Mouse (Mus musculus) heart, postnatal 0 days (tissue): ENCODE measurements around the gene Hormad1. TPM values are rescaled to one million over a fixed set of nuclear protein-coding genes. Genes with fewer than 3 reads are reported as not detected.

Experiments used
- ATAC-seq: fragments of 200-750 bp; cut with Nextera tagmentation; 2 replicates; pipeline ENCODE4 v1.8.0; 2017; ENCODE audit warnings: low read depth, moderate number of reproducible peaks, moderate library complexity; ENCODE audit not compliant: insufficient read depth
- DNase-seq: peaks from one replicate; pipeline ENCODE4 v3.0.0-alpha.2; 2016; ENCODE audit warnings: low spot score
- H3K27ac ChIP-seq: fragments of 300-500 bp; sonication (generic); 2 replicates; pipeline ENCODE4 v1.5.1; 2014; ENCODE audit warnings: low read depth, mild to moderate bottlenecking
- H3K27me3 ChIP-seq: fragments of 300-500 bp; sonication (generic); 2 replicates; pipeline ENCODE4 v1.6.1; 2014; ENCODE audit warnings: low read length, mixed read lengths; ENCODE audit not compliant: control insufficient read depth, insufficient read depth
- H3K36me3 ChIP-seq: fragments of 300-500 bp; sonication (generic); replicated peaks from 2 replicates; pipeline ENCODE4 v1.6.1; 2014; ENCODE audit warnings: low read length, mixed read lengths; ENCODE audit not compliant: control insufficient read depth, insufficient read depth
- H3K4me1 ChIP-seq: fragments of 300-500 bp; sonication (generic); 2 replicates; pipeline ENCODE4 v1.6.1; 2014; ENCODE audit warnings: antibody characterized with exemption; ENCODE audit not compliant: control insufficient read depth, insufficient read depth
- H3K4me2 ChIP-seq: fragments of 300-500 bp; sonication (generic); 2 replicates; pipeline ENCODE4 v1.6.1; 2014; ENCODE audit warnings: low read depth, mild to moderate bottlenecking, low read length, moderate library complexity
- H3K4me3 ChIP-seq: fragments of 300-500 bp; sonication (generic); 2 replicates; pipeline ENCODE4 v1.5.1; 2014; ENCODE audit warnings: low read depth, low read length
- H3K9ac ChIP-seq: fragments of 300-500 bp; sonication (generic); replicated peaks from 2 replicates; pipeline ENCODE4 v1.6.1; 2014; ENCODE audit warnings: low read depth, low read length, mixed read lengths
- H3K9me3 ChIP-seq: fragments of 300-500 bp; sonication (generic); replicated peaks from 2 replicates; pipeline ENCODE4 v1.6.1; 2016; ENCODE audit warnings: low read length; ENCODE audit not compliant: control insufficient read depth
- CTCF ChIP-seq: IDR thresholded peaks from 2 replicates; pipeline ENCODE4 v1.5.1; 2016; ENCODE audit warnings: antibody characterized with exemption, control low read depth, low read depth
- EP300 ChIP-seq: IDR thresholded peaks from 2 replicates; pipeline ENCODE4 v1.6.1; 2016; ENCODE audit warnings: antibody characterized with exemption, low read depth
- WGBS: fragments of 180-500 bp; shearing (Covaris S2); extraction: QIAGEN DNeasy Blood & Tissue Kit; methylation state at CpG from one replicate; pipeline ENCODE4 v1.1.7; 2014; 5-methylcytosine and 5-hydroxymethylcytosine counted together
- polyA plus RNA-seq: library from polyadenylated mRNA; unstranded; fragments of >200 nt; fragmentation: Nextera tagmentation; extraction: Ambion mirVana; gene quantifications from 2 replicates; pipeline ENCODE4 v1.2.1, GENCODE M21; 2015
- total RNA-seq: library from RNA; depleted of rRNA; stranded (reverse); fragments of >200 nt; gene quantifications from 2 replicates; pipeline ENCODE4 v1.2.3, GENCODE M21; 2014; ENCODE audit warnings: low replicate concordance

Hormad1 gene
- total and polyA plus RNA-seq, 2 experiments from 2014 or later, result not detected

DNA sequence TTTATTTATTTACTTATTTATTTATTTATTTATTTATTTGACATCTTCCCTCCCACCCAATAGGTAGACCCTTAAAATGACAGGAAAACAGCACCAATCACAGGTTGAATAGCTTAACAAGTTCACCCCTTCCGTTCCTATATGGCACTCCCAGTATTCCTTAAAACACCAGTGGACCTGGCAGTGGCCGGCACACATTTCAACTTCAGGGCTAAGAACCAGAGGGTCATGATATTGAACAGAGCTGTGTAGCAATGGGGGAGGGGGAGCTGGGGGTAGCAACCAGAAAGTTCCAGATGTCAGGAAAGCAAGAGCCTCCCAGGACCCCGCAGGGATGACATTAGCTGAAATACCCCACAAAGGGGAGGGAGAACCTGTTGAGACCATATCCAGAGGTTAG, 39.4 kb upstream of the Hormad1 start:
- H3K9me3 ChIP-seq, result no peaks in the 10 kb centered on the region
- H3K36me3 ChIP-seq, result no peaks in the 10 kb centered on the region
- no peak for DNase-seq
- no peak overlapping the region for H3K27ac ChIP-seq
- WGBS, result 83% methylated on average over 3 of the region's 3 CpGs
- H3K4me2 ChIP-seq, result no peak overlapping the region
- no peak for TF ChIP-seq CTCF
- no peak for TF ChIP-seq EP300
- no peaks in the 10 kb centered on the region for H3K4me1 ChIP-seq
- no peak for ATAC-seq
- H3K9ac ChIP-seq, result no peak overlapping the region
- no peak overlapping the region for H3K4me3 ChIP-seq
- no peaks in the 10 kb centered on the region for H3K27me3 ChIP-seq

DNA sequence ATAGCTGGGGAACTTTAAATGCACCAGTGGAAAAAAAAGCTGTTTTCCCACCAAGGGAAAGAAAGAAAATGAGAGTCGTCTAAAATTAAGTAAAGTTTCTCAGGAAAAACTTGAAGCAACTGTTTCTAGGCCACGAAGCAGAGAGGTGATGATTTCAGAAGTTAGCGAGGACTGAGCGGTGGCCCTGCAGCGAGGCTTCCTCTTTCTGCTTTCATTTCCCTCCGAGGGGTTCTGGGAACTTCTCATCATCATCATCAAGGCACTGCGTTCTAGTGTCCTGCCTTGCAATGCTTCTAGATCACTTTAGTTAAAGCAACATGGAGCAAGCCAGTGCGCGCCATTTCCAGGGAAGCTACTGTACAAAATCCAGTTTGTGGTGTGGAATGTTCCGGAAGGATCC, 38.3 kb upstream of the Hormad1 start:
- Histone ChIP-seq H3K9ac (no peak overlapping the region), H3K27ac (no peak overlapping the region), H3K36me3 (no peaks in the 10 kb centered on the region), H3K27me3 (no peaks in the 10 kb centered on the region), H3K4me2 (no peak overlapping the region), H3K4me3 (no peak overlapping the region), H3K4me1 (no peaks in the 10 kb centered on the region), H3K9me3 (no peaks in the 10 kb centered on the region)
- TF ChIP-seq CTCF, result no peak
- ATAC-seq, result no peak
- no peak for DNase-seq
- WGBS, result 74% methylated on average over 10 of the region's 10 CpGs

DNA sequence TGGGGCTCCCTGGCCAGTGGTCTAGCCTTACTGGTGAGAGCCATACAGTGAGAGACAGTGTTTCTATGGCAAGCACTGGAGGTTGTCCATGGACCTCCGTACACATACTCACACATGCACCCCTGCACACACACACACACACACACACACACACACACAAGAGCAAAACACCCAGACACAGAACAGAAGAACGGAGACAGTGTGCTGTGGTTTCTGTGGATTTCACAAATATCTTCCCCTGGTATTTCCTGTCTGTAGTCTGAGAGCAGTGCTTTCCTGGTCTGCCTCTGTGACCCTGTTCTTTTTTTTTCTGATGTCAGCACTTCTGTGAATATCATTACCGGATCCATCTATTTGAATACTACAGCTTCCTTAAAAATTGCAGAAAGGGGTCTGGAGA, 35.8 kb upstream of the Hormad1 start:
- Histone ChIP-seq H3K27ac (no peak overlapping the region), H3K4me2 (no peak overlapping the region), H3K4me1 (no peaks in the 10 kb centered on the region), H3K4me3 (no peak overlapping the region), H3K27me3 (no peaks in the 10 kb centered on the region), H3K9ac (no peak overlapping the region), H3K9me3 (no peaks in the 10 kb centered on the region), H3K36me3 (no peaks in the 10 kb centered on the region)
- ATAC-seq (no peak), DNase-seq (no peak)
- 46% methylated on average over 3 of the region's 3 CpGs for WGBS
- TF ChIP-seq CTCF (no peak), EP300 (no peak)

DNA sequence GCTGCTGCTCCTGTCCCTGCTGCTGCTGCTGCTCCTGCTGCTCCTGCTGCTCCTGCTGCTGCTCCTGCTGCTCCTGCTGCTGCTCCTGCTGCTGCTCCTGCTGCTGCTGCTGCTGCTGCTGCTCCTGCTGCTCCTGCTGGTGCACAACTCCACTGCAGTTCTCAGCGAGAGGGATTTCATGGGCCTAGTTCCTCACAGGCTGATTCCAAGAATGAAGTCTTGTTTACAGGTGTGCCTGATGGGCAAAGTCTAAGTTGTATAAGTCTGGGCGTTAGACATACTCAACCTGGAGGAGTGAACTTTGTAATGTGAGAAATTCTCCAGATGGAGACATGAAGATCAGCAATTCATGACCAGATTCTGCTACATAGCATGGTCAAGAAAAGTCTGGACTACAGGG, 34.8 kb upstream of the Hormad1 start:
- H3K9me3 ChIP-seq, result no peaks in the 10 kb centered on the region

DNA sequence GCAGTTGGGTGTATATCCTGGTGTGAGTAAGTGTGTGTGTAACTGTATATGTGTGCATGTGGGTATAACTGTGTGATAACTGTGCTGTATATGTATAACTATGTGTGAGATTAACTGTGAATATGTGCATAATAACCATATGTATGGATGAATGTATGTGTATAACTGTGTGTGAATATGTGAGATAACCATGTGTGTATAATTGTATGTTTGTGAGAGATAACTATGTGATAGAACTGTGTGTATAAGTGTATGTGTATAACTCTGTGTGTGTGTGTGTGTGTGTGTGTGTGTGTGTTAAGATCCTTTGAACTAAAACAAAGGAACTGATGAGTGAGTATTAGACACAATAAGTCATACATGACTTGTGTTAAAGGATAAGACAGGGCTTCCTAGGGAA, 33.4 kb upstream of the Hormad1 start:
- DNase-seq (no peak), ATAC-seq (no peak)
- Histone ChIP-seq H3K9me3 (no peaks in the 10 kb centered on the region), H3K36me3 (no peaks in the 10 kb centered on the region), H3K9ac (no peak overlapping the region), H3K4me1 (no peaks in the 10 kb centered on the region), H3K27me3 (no peaks in the 10 kb centered on the region), H3K4me2 (no peak overlapping the region), H3K4me3 (no peak overlapping the region), H3K27ac (no peak overlapping the region)
- TF ChIP-seq CTCF, result no peak
- no peak for TF ChIP-seq EP300

More for the DNA sequence above, 34.8 kb upstream of the Hormad1 start:
- Histone ChIP-seq H3K4me1 (no peaks in the 10 kb centered on the region), H3K9ac (no peak overlapping the region), H3K4me2 (no peak overlapping the region), H3K4me3 (no peak overlapping the region), H3K27ac (no peak overlapping the region), H3K36me3 (no peaks in the 10 kb centered on the region), H3K27me3 (no peaks in the 10 kb centered on the region)
- WGBS, result 64% methylated on average over 2 of the region's 2 CpGs
- no peak for DNase-seq
- no peak for ATAC-seq
- TF ChIP-seq CTCF (no peak), EP300 (no peak)

DNA sequence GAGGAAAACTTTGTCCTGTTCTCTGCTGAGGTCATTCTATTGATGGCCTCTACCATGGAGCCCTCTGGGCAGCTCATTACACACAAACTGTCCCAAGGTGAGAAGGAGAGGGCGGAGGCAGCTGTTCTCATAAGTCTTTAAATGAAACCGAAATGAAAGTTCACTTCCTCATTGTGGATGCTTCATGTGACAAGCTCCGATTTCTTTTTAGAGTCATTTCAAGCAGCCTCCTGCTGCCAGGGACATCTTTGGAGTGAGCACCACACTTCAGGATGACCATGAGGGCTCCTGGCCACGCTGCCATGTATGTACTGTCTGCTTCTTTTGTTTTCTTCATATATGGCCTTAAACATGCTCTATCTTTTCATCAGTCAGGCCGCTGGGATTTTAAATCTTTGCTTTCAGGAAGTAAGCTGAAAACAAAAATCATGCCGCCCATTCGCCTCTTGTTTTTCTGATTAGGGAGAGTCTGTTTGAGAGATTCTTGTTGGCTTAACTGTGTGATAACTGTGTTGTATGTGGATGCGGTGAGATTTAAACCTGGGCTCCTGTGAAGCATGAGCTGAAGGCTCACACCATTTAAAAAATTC, 32.8 kb upstream of the Hormad1 start, which contains the start of gene Ctss:
Gene Ctss, plus strand, starts transcription at position 165 of the 590 bp plus-strand sequence.
- Histone ChIP-seq H3K27me3 (no peaks in the 10 kb centered on the region), H3K4me1 (no peaks in the 10 kb centered on the region), H3K9ac (no peak within 1 kb of the TSS), H3K36me3 (no peaks in the 10 kb centered on the region), H3K27ac (no peak within 1 kb of the TSS), H3K4me3 (no peak within 1 kb of the TSS), H3K4me2 (no peak within 1 kb of the TSS), H3K9me3 (no peaks in the 10 kb centered on the region)
- ATAC-seq, result no peak
- no peak for DNase-seq
- TF ChIP-seq EP300, result no peak
- TF ChIP-seq CTCF, result no peak
- 76% methylated on average over 8 of the region's 8 CpGs for WGBS
